Mouse (Mus musculus): Measurements from ENCODE around the gene Fxyd5. TPM values are rescaled to one million over a fixed set of nuclear protein-coding genes. Genes with fewer than 3 reads are reported as not detected.

Gene Fxyd5
- polyA plus RNA-seq, 1 experiment from 2014 or later: 10.2 TPM

GRCm38 (mm10) chr7:31073546-31073945 is 31.3 kb upstream of the Fxyd5 start:
- ATAC-seq (replicated peaks; ENCODE audit: low FRiP score): no peak
- H3K27ac ChIP-seq (ENCODE audit: low read depth, low read length): no peak overlapping the region

GRCm38 (mm10) chr7:31072326-31072725 is 30.0 kb upstream of the Fxyd5 start:
- Histone ChIP-seq H3K9ac (ENCODE audit: low read length) (no peak overlapping the region), H3K4me3 (ENCODE audit: low read depth, low read length) (no peak overlapping the region), H3K27me3 (ENCODE audit: control insufficient read depth, insufficient read depth, low read length) (no peaks in the 10 kb centered on the region), H3K27ac (ENCODE audit: low read depth, low read length) (no peak overlapping the region), H3K9me3 (ENCODE audit: control insufficient read depth, low read length) (no peaks in the 10 kb centered on the region), H3K4me2 (ENCODE audit: low read depth, low read length, severe bottlenecking) (no peak overlapping the region), H3K4me1 (replicated peaks; ENCODE audit: control insufficient read depth, insufficient read depth, low read length) (no peaks in the 10 kb centered on the region), H3K36me3 (ENCODE audit: control insufficient read depth, insufficient read depth, low read length) (no peaks in the 10 kb centered on the region)
- DNase-seq (ENCODE audit: low spot score): no peak
- 69% methylated on average over 9 of the region's 9 CpGs for WGBS
- no peak for ATAC-seq (replicated peaks; ENCODE audit: low FRiP score)

More at GRCm38 (mm10) chr7:31073546-31073945, 31.3 kb upstream of the Fxyd5 start:
- no peak overlapping the region for H3K4me2 ChIP-seq (ENCODE audit: low read depth, low read length, severe bottlenecking)
- H3K27me3 ChIP-seq (ENCODE audit: control insufficient read depth, insufficient read depth, low read length): no peaks in the 10 kb centered on the region
- no peaks in the 10 kb centered on the region for H3K9me3 ChIP-seq (ENCODE audit: control insufficient read depth, low read length)
- no peak overlapping the region for H3K4me3 ChIP-seq (ENCODE audit: low read depth, low read length)
- no peak for DNase-seq (ENCODE audit: low spot score)
- H3K36me3 ChIP-seq (ENCODE audit: control insufficient read depth, insufficient read depth, low read length): no peaks in the 10 kb centered on the region
- no peaks in the 10 kb centered on the region for H3K4me1 ChIP-seq (replicated peaks; ENCODE audit: control insufficient read depth, insufficient read depth, low read length)
- H3K9ac ChIP-seq (ENCODE audit: low read length): no peak overlapping the region

DNA sequence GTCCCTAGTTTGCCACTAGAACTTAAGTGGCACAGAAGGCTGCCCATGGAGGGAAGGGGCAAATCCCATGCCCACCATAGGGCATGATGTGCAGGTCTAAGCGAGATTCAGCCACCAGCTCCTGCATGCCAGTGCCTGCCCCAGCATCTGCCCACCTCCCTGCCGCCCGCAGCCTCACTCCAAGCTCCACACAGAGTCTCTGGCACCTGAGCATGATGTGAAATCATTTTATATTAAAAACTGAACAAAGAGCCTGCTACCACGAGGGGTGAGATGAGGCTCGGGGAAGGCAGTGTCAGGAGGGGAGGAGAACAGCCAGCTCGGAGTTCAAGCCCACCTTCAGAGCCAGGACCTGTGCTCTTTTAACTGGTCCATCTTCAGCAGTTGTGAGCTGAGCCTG is 28.0 kb upstream of the Fxyd5 start:
- no peaks in the 10 kb centered on the region for H3K4me1 ChIP-seq (replicated peaks; ENCODE audit: control insufficient read depth, insufficient read depth, low read length)
- H3K27me3 ChIP-seq (ENCODE audit: control insufficient read depth, insufficient read depth, low read length): no peaks in the 10 kb centered on the region
- DNase-seq (ENCODE audit: low spot score): no peak

GRCm38 (mm10) chr7:31069491-31069890 is 27.2 kb upstream of the Fxyd5 start:
- H3K4me2 ChIP-seq (ENCODE audit: low read depth, low read length, severe bottlenecking): no peak overlapping the region
- H3K4me3 ChIP-seq (ENCODE audit: low read depth, low read length): no peak overlapping the region
- no peaks in the 10 kb centered on the region for H3K27me3 ChIP-seq (ENCODE audit: control insufficient read depth, insufficient read depth, low read length)
- no peak overlapping the region for H3K9ac ChIP-seq (ENCODE audit: low read length)
- DNase-seq (ENCODE audit: low spot score) (no peak), ATAC-seq (replicated peaks; ENCODE audit: low FRiP score) (no peak)
- H3K36me3 ChIP-seq (ENCODE audit: control insufficient read depth, insufficient read depth, low read length): no peaks in the 10 kb centered on the region
- no peak overlapping the region for H3K27ac ChIP-seq (ENCODE audit: low read depth, low read length)
- no peaks in the 10 kb centered on the region for H3K4me1 ChIP-seq (replicated peaks; ENCODE audit: control insufficient read depth, insufficient read depth, low read length)
- WGBS: 86% methylated on average over 14 of the region's 14 CpGs
- H3K9me3 ChIP-seq (ENCODE audit: control insufficient read depth, low read length): no peaks in the 10 kb centered on the region

More for the DNA sequence above, 28.0 kb upstream of the Fxyd5 start:
- Histone ChIP-seq H3K4me2 (ENCODE audit: low read depth, low read length, severe bottlenecking) (no peak overlapping the region), H3K4me3 (ENCODE audit: low read depth, low read length) (no peak overlapping the region), H3K27ac (ENCODE audit: low read depth, low read length) (no peak overlapping the region), H3K36me3 (ENCODE audit: control insufficient read depth, insufficient read depth, low read length) (no peaks in the 10 kb centered on the region), H3K9ac (ENCODE audit: low read length) (no peak overlapping the region), H3K9me3 (ENCODE audit: control insufficient read depth, low read length) (no peaks in the 10 kb centered on the region)
- no peak for ATAC-seq (replicated peaks; ENCODE audit: low FRiP score)
- 85% methylated on average over 6 of the region's 6 CpGs for WGBS

GRCm38 (mm10) chr7:31067836-31068235 is 25.6 kb upstream of the Fxyd5 start:
- DNase-seq (ENCODE audit: low spot score) (no peak), ATAC-seq (replicated peaks; ENCODE audit: low FRiP score) (no peak)
- Histone ChIP-seq H3K9me3 (ENCODE audit: control insufficient read depth, low read length) (no peaks in the 10 kb centered on the region), H3K9ac (ENCODE audit: low read length) (no peak overlapping the region), H3K27me3 (ENCODE audit: control insufficient read depth, insufficient read depth, low read length) (no peaks in the 10 kb centered on the region), H3K27ac (ENCODE audit: low read depth, low read length) (no peak overlapping the region), H3K4me2 (ENCODE audit: low read depth, low read length, severe bottlenecking) (no peak overlapping the region), H3K4me1 (replicated peaks; ENCODE audit: control insufficient read depth, insufficient read depth, low read length) (no peaks in the 10 kb centered on the region), H3K4me3 (ENCODE audit: low read depth, low read length) (no peak overlapping the region), H3K36me3 (ENCODE audit: control insufficient read depth, insufficient read depth, low read length) (no peaks in the 10 kb centered on the region)
- 52% methylated on average over 5 of the region's 5 CpGs for WGBS

DNA sequence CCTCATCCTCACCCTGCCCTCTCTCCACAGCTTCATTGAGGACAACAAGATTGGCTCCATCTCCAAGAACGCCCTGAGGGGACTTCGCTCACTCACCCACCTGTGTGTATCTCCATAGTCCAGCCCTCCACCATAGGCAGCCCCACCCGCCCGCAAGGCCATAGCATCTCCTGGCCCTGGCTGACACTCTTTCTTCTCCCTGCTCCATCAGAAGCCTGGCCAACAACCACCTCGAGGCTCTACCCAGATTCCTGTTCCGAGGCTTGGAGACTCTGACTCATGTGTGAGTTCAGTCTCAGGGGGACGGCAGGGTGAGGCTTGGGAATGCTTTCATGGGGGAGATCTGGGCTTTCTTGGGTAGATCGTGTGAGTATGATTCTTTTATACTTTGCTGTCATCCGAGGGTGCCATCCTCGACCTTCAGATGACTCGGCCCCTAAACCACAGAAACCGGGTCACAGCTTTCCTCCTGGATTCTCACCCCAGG is 20.8 kb upstream of the Fxyd5 start:
- 89% methylated on average over 12 of the region's 12 CpGs for WGBS
- Histone ChIP-seq H3K27ac (ENCODE audit: low read depth, low read length) (no peak overlapping the region), H3K4me2 (ENCODE audit: low read depth, low read length, severe bottlenecking) (no peak overlapping the region), H3K9me3 (ENCODE audit: control insufficient read depth, low read length) (no peaks in the 10 kb centered on the region), H3K27me3 (ENCODE audit: control insufficient read depth, insufficient read depth, low read length) (no peaks in the 10 kb centered on the region), H3K9ac (ENCODE audit: low read length) (no peak overlapping the region), H3K4me3 (ENCODE audit: low read depth, low read length) (no peak overlapping the region), H3K4me1 (replicated peaks; ENCODE audit: control insufficient read depth, insufficient read depth, low read length) (no peaks in the 10 kb centered on the region), H3K36me3 (ENCODE audit: control insufficient read depth, insufficient read depth, low read length) (no peaks in the 10 kb centered on the region)
- DNase-seq (ENCODE audit: low spot score) (no peak), ATAC-seq (replicated peaks; ENCODE audit: low FRiP score) (no peak)

DNA sequence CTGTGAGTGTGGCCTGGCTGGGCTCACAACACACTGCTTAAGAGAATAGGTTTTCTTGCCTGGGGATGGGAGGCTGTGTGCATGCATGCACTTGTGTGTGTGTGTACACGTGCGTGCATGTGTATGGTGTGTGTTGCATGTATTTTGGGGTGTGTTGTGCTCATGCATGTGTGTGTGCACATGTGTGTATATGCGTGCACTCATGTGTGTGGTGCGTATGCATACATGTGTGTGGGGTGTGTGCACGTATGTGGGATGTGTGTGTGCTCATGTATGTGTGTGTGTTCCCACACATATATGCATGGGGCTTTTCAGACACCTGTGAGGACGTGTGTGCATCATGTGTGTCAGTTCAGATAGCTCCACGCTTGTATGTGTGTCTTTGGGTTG is 18.3 kb upstream of the Fxyd5 start:
- Histone ChIP-seq H3K27ac (ENCODE audit: low read depth, low read length) (no peak overlapping the region), H3K36me3 (ENCODE audit: control insufficient read depth, insufficient read depth, low read length) (no peaks in the 10 kb centered on the region), H3K27me3 (ENCODE audit: control insufficient read depth, insufficient read depth, low read length) (no peaks in the 10 kb centered on the region), H3K9ac (ENCODE audit: low read length) (no peak overlapping the region), H3K4me1 (replicated peaks; ENCODE audit: control insufficient read depth, insufficient read depth, low read length) (no peaks in the 10 kb centered on the region), H3K4me2 (ENCODE audit: low read depth, low read length, severe bottlenecking) (no peak overlapping the region), H3K9me3 (ENCODE audit: control insufficient read depth, low read length) (no peaks in the 10 kb centered on the region), H3K4me3 (ENCODE audit: low read depth, low read length) (no peak overlapping the region)
- DNase-seq (ENCODE audit: low spot score): no peak
- no peak for ATAC-seq (replicated peaks; ENCODE audit: low FRiP score)
- WGBS: 84% methylated on average over 7 of the region's 7 CpGs

- no peak for ATAC-seq (replicated peaks; ENCODE audit: low FRiP score)
- no peak overlapping the region for H3K4me3 ChIP-seq (ENCODE audit: low read depth, low read length)
Observed at GRCm38 (mm10) chr7:31059919-31060620, 17.8 kb upstream of the Fxyd5 start.

DNA sequence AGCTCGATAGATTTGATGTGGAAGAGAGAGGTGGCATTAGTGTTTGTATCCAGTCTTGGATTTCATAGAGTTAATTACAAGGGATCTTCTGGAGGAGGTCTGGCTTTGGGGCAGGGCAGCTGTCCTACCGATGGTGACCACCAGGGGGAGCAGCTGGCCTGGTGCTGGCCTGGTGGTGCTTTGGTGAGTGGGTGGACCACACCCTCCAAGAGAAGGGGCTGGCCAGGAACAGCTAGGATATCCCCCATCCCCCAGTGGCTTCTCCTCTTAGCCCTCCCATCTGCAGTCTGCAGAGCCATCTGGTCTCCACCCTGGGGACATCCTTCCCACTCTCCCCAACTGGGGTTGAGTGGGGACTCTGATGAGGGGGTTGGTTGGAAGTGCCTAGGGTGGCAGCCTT is 16.8 kb upstream of the Fxyd5 start, which contains the start of gene Lgi4:
Gene Lgi4 (plus strand): TSS at position 235 of the 400 bp plus-strand sequence.
- Histone ChIP-seq H3K27me3 (ENCODE audit: control insufficient read depth, insufficient read depth, low read length) (peaks cover 2% of the 10 kb centered on the region), H3K4me3 (ENCODE audit: low read depth, low read length) (no peak within 1 kb of the TSS), H3K36me3 (ENCODE audit: control insufficient read depth, insufficient read depth, low read length) (no peaks in the 10 kb centered on the region), H3K9ac (ENCODE audit: low read length) (no peak within 1 kb of the TSS), H3K4me2 (ENCODE audit: low read depth, low read length, severe bottlenecking) (no peak within 1 kb of the TSS), H3K9me3 (ENCODE audit: control insufficient read depth, low read length) (no peaks in the 10 kb centered on the region), H3K27ac (ENCODE audit: low read depth, low read length) (no peak within 1 kb of the TSS), H3K4me1 (replicated peaks; ENCODE audit: control insufficient read depth, insufficient read depth, low read length) (no peaks in the 10 kb centered on the region; the same call in 1 of the 2 replicates)
- 2% methylated on average over 2 of the region's 2 CpGs for WGBS
- peak; percentile 91 for DNase-seq (ENCODE audit: low spot score)
- ATAC-seq (replicated peaks; ENCODE audit: low FRiP score): peak; percentile 71

More at GRCm38 (mm10) chr7:31059919-31060620, 17.8 kb upstream of the Fxyd5 start:
- no peak overlapping the region for H3K4me2 ChIP-seq (ENCODE audit: low read depth, low read length, severe bottlenecking)
- H3K4me1 ChIP-seq (replicated peaks; ENCODE audit: control insufficient read depth, insufficient read depth, low read length): no peaks in the 10 kb centered on the region; the same call in 1 of the 2 replicates
- H3K27ac ChIP-seq (ENCODE audit: low read depth, low read length): no peak overlapping the region
- H3K27me3 ChIP-seq (ENCODE audit: control insufficient read depth, insufficient read depth, low read length): no peaks in the 10 kb centered on the region
- no peak for DNase-seq (ENCODE audit: low spot score)
- no peaks in the 10 kb centered on the region for H3K9me3 ChIP-seq (ENCODE audit: control insufficient read depth, low read length)
- H3K9ac ChIP-seq (ENCODE audit: low read length): no peak overlapping the region
- no peaks in the 10 kb centered on the region for H3K36me3 ChIP-seq (ENCODE audit: control insufficient read depth, insufficient read depth, low read length)
- 58% methylated on average over 11 of the region's 11 CpGs for WGBS

Measured in forebrain, embryonic 11.5 days (tissue).